Mouse (Mus musculus): ENCODE results near the gene Bcl11a. TPM values are rescaled to one million over a fixed set of nuclear protein-coding genes. Genes with fewer than 3 reads are reported as not detected.
"Not testable (repeated sequence)": the region's sequence is repeated elsewhere in the genome, so short reads cannot be mapped to it uniquely, and the experiment has no call there.

Gene Bcl11a
- total and polyA plus RNA-seq, 3 experiments = 37.0 to 112 (median 83.8) TPM

- peaks cover 68 to 88% of the 10 kb centered on the region in 2 experiments for H3K4me1 ChIP-seq (ENCODE audit: control insufficient read depth in 1 of 2, insufficient read depth in 2 of 2, low read length in 2 of 2)
- no peaks in the 10 kb centered on the region for H3K9me3 ChIP-seq (replicated peaks; ENCODE audit: insufficient read depth, low read length)
- TF ChIP-seq MXI1 (IDR thresholded peaks at IDR 0.05; ENCODE audit: low read depth, low read length) (0 out of 2 replicates have a peak, but pooled peaks have one; percentile 14), NRF1 (IDR thresholded peaks at IDR 0.05; ENCODE audit: insufficient read depth, low read depth, low read length, poor library complexity, severe bottlenecking) (no peak), CHD1 (IDR thresholded peaks at IDR 0.05; ENCODE audit: low read depth, low read length) (0 out of 2 replicates have a peak, but pooled peaks have one; percentile 38), POLR2AphosphoS5 (IDR thresholded peaks at IDR 0.05; ENCODE audit: borderline replicate concordance, low read depth, low read length) (no peak)
- H3K4me3 ChIP-seq (ENCODE audit: control insufficient read depth in 1 of 2, insufficient read depth in 1 of 2, low read depth in 2 of 2, low read length in 2 of 2) = no peak overlapping the region
- H3K79me2 ChIP-seq (ENCODE audit: control insufficient read depth, insufficient read depth, low read length, poor library complexity) = peaks cover 90% of the 10 kb centered on the region
- H3K27me3 ChIP-seq (ENCODE audit: control insufficient read depth in 1 of 2, insufficient read depth in 2 of 2, low read length in 2 of 2) = no peaks in the 10 kb centered on the region
- H3K36me3 ChIP-seq (ENCODE audit: control insufficient read depth in 1 of 2, insufficient read depth in 2 of 2, low read length in 2 of 2) = peaks cover 32 to 94% of the 10 kb centered on the region in 2 experiments
- DNase-seq (ENCODE audit: low read depth, low spot score) = no peak
- H3K27ac ChIP-seq (ENCODE audit: control insufficient read depth, low read depth, low read length) = peak overlapping the region; percentile 57
- H3K9ac ChIP-seq (ENCODE audit: control insufficient read depth, low read depth, low read length, poor library complexity, severe bottlenecking) = peak overlapping the region; percentile 18
Observed at GRCm38 (mm10) chr11:24128001-24128400, 50.1 kb downstream of the Bcl11a start.

- Histone ChIP-seq H3K36me3 (ENCODE audit: control insufficient read depth in 1 of 2, insufficient read depth in 2 of 2, low read length in 2 of 2) (peaks cover 32 to 94% of the 10 kb centered on the region in 2 experiments), H3K27ac (ENCODE audit: control insufficient read depth, low read depth, low read length) (peak overlapping the region; percentile 91)
Observed at GRCm38 (mm10) chr11:24128880-24129279, 51.0 kb downstream of the Bcl11a start.

GRCm38 (mm10) chr11:24129358-24130185 lies 51.7 kb downstream of the Bcl11a start:
- DNase-seq (ENCODE audit: low read depth, low spot score) = peak; percentile 69
- Histone ChIP-seq H3K4me1 (ENCODE audit: control insufficient read depth in 1 of 2, insufficient read depth in 2 of 2, low read length in 2 of 2) (peaks cover 70 to 85% of the 10 kb centered on the region in 2 experiments), H3K9ac (ENCODE audit: control insufficient read depth, low read depth, low read length, poor library complexity, severe bottlenecking) (peak overlapping the region; percentile 9), H3K27me3 (ENCODE audit: control insufficient read depth in 1 of 2, insufficient read depth in 2 of 2, low read length in 2 of 2) (no peaks in the 10 kb centered on the region), H3K36me3 (ENCODE audit: control insufficient read depth in 1 of 2, insufficient read depth in 2 of 2, low read length in 2 of 2) (peaks cover 35 to 94% of the 10 kb centered on the region in 2 experiments), H3K9me3 (replicated peaks; ENCODE audit: insufficient read depth, low read length) (no peaks in the 10 kb centered on the region), H3K4me3 (ENCODE audit: control insufficient read depth in 1 of 2, insufficient read depth in 1 of 2, low read depth in 2 of 2, low read length in 2 of 2) (no peak overlapping the region), H3K27ac (ENCODE audit: control insufficient read depth, low read depth, low read length) (peak overlapping the region; percentile 91), H3K79me2 (ENCODE audit: control insufficient read depth, insufficient read depth, low read length, poor library complexity) (peaks cover 88% of the 10 kb centered on the region)
- TF ChIP-seq ZC3H11A (IDR thresholded peaks at IDR 0.05; ENCODE audit: low read depth, low read length) (no peak), POLR2AphosphoS5 (IDR thresholded peaks at IDR 0.05; ENCODE audit: borderline replicate concordance, low read depth, low read length) (no peak), MAFK (IDR thresholded peaks at IDR 0.05; ENCODE audit: borderline replicate concordance, low read depth, low read length) (no peak), CHD1 (IDR thresholded peaks at IDR 0.05; ENCODE audit: low read depth, low read length) (0 out of 2 replicates have a peak, but pooled peaks have one; percentile 67), EP300 (IDR thresholded peaks at IDR 0.05; ENCODE audit: low read depth in 1 of 2, low read length in 2 of 2) (peak in 1 of 2 experiments; percentile 29; a peak in 2 of 4 replicates), MYC (IDR thresholded peaks at IDR 0.05; ENCODE audit: low read depth, low read length) (no peak), SMC3 (IDR thresholded peaks at IDR 0.05; ENCODE audit: low read depth, low read length) (no peak; the same call in 1 of the 2 replicates), SIN3A (IDR thresholded peaks at IDR 0.05; ENCODE audit: low read length) (no peak; the same call in 1 of the 2 replicates), RCOR1 (IDR thresholded peaks at IDR 0.05; ENCODE audit: low read depth, low read length) (no peak), GABPA (IDR thresholded peaks at IDR 0.05; ENCODE audit: low read depth, low read length) (no peak), TAL1 (IDR thresholded peaks at IDR 0.05; ENCODE audit: low read length) (peak; percentile 72), E2F4 (IDR thresholded peaks at IDR 0.05; ENCODE audit: borderline replicate concordance, low read depth, low read length) (no peak), KAT2A (conservative IDR thresholded peaks at IDR 0.05; ENCODE audit: low read depth, low read length) (no peak), CHD2 (IDR thresholded peaks at IDR 0.05; ENCODE audit: low read length) (no peak; the same call in 1 of the 2 replicates), POLR2A (IDR thresholded peaks at IDR 0.05; ENCODE audit: control insufficient read depth in 1 of 2, insufficient read depth in 1 of 2, low read depth in 1 of 2, low read length in 2 of 2, poor library complexity in 1 of 2) (peak in 1 of 2 experiments; percentile 12; a peak in 1 of 4 replicates), ZNF384 (IDR thresholded peaks at IDR 0.05; ENCODE audit: low read depth, low read length) (no peak), RAD21 (IDR thresholded peaks at IDR 0.05; ENCODE audit: low read depth, low read length) (no peak), MAX (IDR thresholded peaks at IDR 0.05; ENCODE audit: low read length) (no peak), CTCF (IDR thresholded peaks at IDR 0.05 in 2 of 3, conservative IDR thresholded peaks at IDR 0.05 in 1 of 3; ENCODE audit: control insufficient read depth in 1 of 3, insufficient read depth in 1 of 3, low read depth in 2 of 3, low read length in 3 of 3, poor library complexity in 1 of 3, severe bottlenecking in 1 of 3) (no peak), ETS1 (IDR thresholded peaks at IDR 0.05; ENCODE audit: low read depth, low read length) (no peak), USF1 (IDR thresholded peaks at IDR 0.05; ENCODE audit: low read depth, low read length) (no peak), TBP (IDR thresholded peaks at IDR 0.05; ENCODE audit: low read depth, low read length) (no peak)

More at GRCm38 (mm10) chr11:24128880-24129279, 51.0 kb downstream of the Bcl11a start:
- peak overlapping the region; percentile 9 for H3K9ac ChIP-seq (ENCODE audit: control insufficient read depth, low read depth, low read length, poor library complexity, severe bottlenecking)
- H3K79me2 ChIP-seq (ENCODE audit: control insufficient read depth, insufficient read depth, low read length, poor library complexity) = peaks cover 90% of the 10 kb centered on the region
- not testable (repeated sequence) for DNase-seq (ENCODE audit: low read depth, low spot score); H3K4me3 ChIP-seq (ENCODE audit: control insufficient read depth in 1 of 2, insufficient read depth in 1 of 2, low read depth in 2 of 2, low read length in 2 of 2); H3K9me3 ChIP-seq (replicated peaks; ENCODE audit: insufficient read depth, low read length); H3K27me3 ChIP-seq (ENCODE audit: control insufficient read depth in 1 of 2, insufficient read depth in 2 of 2, low read length in 2 of 2)
- H3K4me1 ChIP-seq (ENCODE audit: control insufficient read depth in 1 of 2, insufficient read depth in 2 of 2, low read length in 2 of 2) = peaks cover 68 to 87% of the 10 kb centered on the region in 2 experiments
- peak; percentile 90 for TF ChIP-seq ZNF384 (IDR thresholded peaks at IDR 0.05; ENCODE audit: low read depth, low read length)

All from MEL (cell line).